Mouse (Mus musculus) lung, adult 2 months (tissue): ENCODE measurements around the gene Polr2f. TPM values are rescaled to one million over a fixed set of nuclear protein-coding genes. Genes with fewer than 3 reads are reported as not detected.

Experiments
- DNase-seq: peaks from one replicate; pipeline ENCODE4 v3.0.0; 2022
- H3K4me1 ChIP-seq: fragments of 200-500 bp; 2 replicates; pipeline ENCODE4 v1.6.1; 2011; ENCODE audit warnings: low read length; ENCODE audit not compliant: control insufficient read depth, insufficient read depth
- H3K4me3 ChIP-seq: fragments of 200-500 bp; replicated peaks from 2 replicates; pipeline ENCODE3; 2011; ENCODE audit warnings: low read depth, mild to moderate bottlenecking, control low read depth, low read length; ENCODE audit errors: extremely low read depth
- CTCF ChIP-seq: fragments of 200-500 bp; IDR thresholded peaks from 2 replicates; pipeline ENCODE4 v1.5.1; 2011; ENCODE audit warnings: mild to moderate bottlenecking, low read length, control low read depth; ENCODE audit not compliant: insufficient read depth
- POLR2A ChIP-seq: fragments of 200-500 bp; IDR thresholded peaks from 2 replicates; pipeline ENCODE4 v1.6.1; 2011; ENCODE audit warnings: low read depth, mild to moderate bottlenecking, control low read depth, low read length, borderline replicate concordance; ENCODE audit errors: extremely low read depth
- WGBS: fragments of 180-500 bp; shearing (Covaris S2); methylation state at CpG from one replicate; pipeline ENCODE4 v1.1.7; 2018; 5-methylcytosine and 5-hydroxymethylcytosine counted together
- polyA plus RNA-seq: library from polyadenylated mRNA; depleted of rRNA; stranded (reverse); fragments of >200 nt; gene quantifications from 2 replicates; pipeline ENCODE4 v1.2.3, GENCODE M21; 2012; rRNA removed

The Polr2f gene
- polyA plus RNA-seq = 35.2 and 38.9 TPM in 2 replicates

DNA sequence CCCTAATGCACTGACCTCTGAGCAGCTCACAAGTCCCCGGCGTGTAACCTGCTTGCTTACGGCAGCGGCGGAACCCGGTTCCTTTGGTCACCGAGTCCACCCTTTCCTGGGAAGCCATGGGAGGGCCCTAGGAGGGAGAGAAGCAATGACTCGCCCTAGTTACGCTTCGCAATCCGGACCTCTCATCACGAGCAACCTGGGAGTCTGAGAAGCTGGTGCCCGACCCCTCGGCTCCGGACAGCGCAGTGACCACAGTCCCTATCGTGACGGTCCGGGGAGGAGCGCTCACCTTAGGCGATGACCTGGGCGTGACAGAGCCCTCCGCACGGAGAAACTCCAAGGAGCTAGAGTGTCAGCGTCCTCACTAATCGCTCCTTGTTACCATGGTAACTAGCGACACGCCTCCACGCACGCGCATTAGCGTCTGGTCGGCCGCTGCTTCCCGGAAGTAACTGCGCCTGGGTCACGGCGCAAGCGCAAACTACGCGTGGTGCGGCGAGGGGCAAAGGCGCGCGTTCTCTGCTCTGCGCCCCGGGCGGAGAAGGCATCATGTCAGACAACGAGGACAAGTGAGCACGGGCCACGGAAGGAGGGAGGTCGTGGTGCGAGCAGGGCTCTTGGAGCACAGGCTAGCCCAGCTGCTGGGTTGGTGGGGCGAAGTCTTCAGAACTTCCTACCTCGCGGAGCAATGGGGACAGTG is at the start of gene Polr2f, which contains the start of gene 1700088E04Rik:
Polr2f (plus strand) TSS at position 144 of the 700 bp plus-strand sequence.
1700088E04Rik (minus strand) TSS at position 388 of the 700 bp plus-strand sequence.
- TF ChIP-seq CTCF (no peak), POLR2A (peak; percentile 97)
- WGBS = under 1% methylated on average over 57 of the region's 57 CpGs
- peak within 1 kb of the TSS; percentile 98 for H3K4me3 ChIP-seq
- peak; percentile 94 for DNase-seq
- peaks cover 3% of the 10 kb centered on the region for H3K4me1 ChIP-seq

DNA sequence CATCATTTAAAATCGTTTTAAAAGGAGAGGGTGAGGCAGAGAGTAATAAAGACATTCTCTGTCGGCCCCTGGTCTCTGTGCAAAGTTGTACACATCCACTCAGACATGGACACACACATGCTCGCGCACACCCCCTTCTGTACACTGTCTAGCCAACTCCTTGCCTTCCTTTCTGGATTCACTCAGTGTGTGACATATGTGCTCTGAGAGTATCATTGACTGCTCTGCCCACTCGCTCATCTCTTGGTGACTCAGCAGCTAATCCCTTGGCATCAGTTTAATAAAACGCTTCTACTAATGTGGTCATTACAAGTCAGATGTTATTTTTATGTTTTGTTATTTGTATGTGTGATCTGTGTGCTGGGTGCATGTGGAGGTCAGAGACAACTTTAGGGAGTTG is 48.5 kb upstream of the Polr2f start:
- Histone ChIP-seq H3K4me3 (no peak overlapping the region), H3K4me1 (no peaks in the 10 kb centered on the region; the same call in 1 of the 2 replicates)
- 76% methylated on average over 6 of the region's 6 CpGs for WGBS
- TF ChIP-seq CTCF = no peak
- TF ChIP-seq POLR2A = no peak
- no peak for DNase-seq

DNA sequence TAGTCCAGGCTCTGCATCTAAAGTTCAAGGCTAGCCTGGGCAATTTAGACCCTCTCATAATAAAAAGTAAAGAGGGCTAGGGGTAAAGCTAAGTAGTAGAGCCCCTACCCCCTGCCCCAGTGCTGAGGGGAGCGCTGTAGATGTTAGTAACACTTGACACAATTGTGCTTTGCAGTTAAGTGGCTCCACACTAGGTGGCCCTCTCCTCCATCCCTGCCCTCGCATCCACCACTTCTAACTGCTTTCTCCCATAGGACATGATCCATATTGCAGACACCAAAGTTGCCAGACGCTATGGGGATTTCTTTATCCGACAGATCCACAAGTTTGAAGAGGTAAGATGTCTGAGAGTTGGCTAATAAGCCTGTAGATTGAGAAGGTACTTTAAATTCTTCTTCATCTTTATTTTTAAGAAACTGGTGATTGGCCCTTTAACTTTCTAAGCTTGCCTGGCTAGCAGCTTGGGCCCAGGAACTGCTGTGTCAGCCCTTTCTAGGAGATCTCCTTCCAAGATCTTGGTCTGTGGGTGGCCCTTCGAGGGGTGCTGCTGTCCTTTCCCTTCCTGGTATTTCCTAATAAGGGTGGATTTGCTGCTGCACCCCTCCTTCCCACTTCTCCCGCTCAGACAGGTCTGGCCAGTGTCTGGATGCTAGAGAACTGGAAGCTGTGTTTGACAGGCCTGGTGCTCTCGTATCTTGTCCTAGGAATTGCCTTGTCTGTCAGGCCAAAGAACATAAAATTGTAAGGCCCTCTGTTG is 47.5 kb upstream of the Polr2f start:
- Histone ChIP-seq H3K4me1 (peaks cover 9% of the 10 kb centered on the region), H3K4me3 (no peak overlapping the region)
- TF ChIP-seq POLR2A = no peak
- TF ChIP-seq CTCF = peak; percentile 87
- no peak for DNase-seq
- WGBS = 43% methylated on average over 7 of the region's 7 CpGs

DNA sequence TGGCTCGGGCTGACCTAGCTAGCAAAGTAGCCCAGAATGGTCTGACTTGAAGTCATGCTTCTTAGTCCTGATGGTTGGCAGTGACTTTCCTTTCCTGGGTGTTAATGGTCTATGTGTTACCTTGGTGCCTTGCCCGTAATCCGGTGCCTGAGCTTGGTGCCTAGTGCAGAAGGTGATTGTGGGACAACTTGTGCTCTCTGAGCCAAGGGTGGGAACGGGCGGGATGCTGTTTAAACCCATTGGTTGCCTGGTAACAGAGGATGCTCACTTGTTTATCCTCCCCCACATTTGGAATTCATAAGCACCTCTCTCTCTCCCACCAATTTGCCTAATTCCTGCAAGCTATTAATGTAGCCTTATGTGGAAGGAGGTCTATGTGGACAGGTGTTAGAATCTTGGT is 45.3 kb upstream of the Polr2f start:
- Histone ChIP-seq H3K4me1 (peaks cover 18% of the 10 kb centered on the region), H3K4me3 (no peak overlapping the region)
- TF ChIP-seq POLR2A = no peak
- no peak for TF ChIP-seq CTCF
- WGBS = 77% methylated on average over 5 of the region's 5 CpGs
- no peak for DNase-seq

DNA sequence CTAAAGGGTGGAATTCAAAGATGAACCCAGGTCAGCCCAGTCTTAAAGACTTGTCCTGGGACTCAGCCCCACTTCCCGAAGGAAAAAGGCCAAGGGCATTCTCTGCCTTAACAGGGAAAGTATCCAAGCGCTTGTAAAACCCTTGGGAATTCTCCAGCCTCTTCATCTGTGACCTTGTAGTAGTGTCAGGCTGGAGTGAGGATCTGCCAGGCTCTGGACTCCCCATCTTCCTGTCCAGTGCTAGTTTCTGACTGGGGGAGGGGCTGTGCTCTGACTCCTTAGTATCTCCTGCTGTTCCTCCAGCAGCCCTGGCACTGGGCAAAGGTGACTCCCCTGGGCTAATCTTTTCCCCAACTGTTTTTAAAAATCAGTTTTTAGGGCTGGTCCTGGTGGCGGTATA is 44.3 kb upstream of the Polr2f start:
- H3K4me3 ChIP-seq = no peak overlapping the region

DNA sequence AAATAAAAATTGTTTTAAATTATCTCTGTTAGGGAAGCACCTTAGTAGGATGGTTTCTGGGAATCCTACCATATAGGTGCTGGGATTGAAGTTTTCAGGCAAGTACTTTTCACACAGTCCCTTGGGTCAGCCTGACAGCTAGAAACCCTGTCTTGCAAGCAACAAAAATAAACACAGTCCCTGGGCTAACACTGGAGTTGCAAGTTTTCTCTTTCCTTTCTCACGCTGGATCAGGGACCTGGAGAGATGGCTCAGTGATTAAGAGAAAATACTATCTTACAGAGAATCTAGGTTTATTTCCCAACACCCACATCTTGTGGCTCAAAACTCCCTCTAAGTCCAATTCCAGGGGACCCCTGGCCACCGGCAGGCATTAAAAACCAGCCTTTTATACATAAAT is 43.7 kb upstream of the Polr2f start:
- Histone ChIP-seq H3K4me3 (no peak overlapping the region), H3K4me1 (peaks cover 18% of the 10 kb centered on the region)
- no peak for DNase-seq
- WGBS = 29% methylated on average over 2 of the region's 2 CpGs
- no peak for TF ChIP-seq POLR2A
- no peak for TF ChIP-seq CTCF

More for the DNA sequence above, 44.3 kb upstream of the Polr2f start:
- H3K4me1 ChIP-seq = peaks cover 18% of the 10 kb centered on the region
- TF ChIP-seq CTCF = no peak
- TF ChIP-seq POLR2A = no peak
- DNase-seq = no peak
- WGBS = 56% methylated on average over 3 of the region's 3 CpGs

DNA sequence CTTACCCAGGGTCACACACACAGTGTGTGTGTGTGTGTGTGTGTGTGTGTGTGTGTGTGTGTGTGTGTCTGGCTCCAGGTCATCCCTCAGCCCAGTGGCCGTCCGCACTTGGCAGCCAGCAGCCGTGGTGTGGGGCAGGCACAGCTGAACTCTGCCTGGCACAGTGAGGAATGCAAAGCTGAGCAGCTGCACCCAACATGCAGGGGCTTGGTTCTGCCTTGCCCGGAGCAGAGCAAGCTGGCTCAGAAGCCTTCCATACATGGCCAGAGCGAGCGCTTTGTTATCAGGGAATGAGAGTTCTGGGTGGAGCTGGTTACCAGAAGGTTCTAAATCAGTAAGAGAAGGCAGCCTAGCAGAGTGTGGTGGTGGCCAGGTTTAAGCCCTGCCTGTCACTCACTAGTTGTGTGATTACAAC is 43.2 kb upstream of the Polr2f start:
- TF ChIP-seq POLR2A (no peak), CTCF (no peak)
- Histone ChIP-seq H3K4me3 (no peak overlapping the region), H3K4me1 (peaks cover 18% of the 10 kb centered on the region)
- 23% methylated on average over 6 of the region's 6 CpGs for WGBS
- DNase-seq = no peak

DNA sequence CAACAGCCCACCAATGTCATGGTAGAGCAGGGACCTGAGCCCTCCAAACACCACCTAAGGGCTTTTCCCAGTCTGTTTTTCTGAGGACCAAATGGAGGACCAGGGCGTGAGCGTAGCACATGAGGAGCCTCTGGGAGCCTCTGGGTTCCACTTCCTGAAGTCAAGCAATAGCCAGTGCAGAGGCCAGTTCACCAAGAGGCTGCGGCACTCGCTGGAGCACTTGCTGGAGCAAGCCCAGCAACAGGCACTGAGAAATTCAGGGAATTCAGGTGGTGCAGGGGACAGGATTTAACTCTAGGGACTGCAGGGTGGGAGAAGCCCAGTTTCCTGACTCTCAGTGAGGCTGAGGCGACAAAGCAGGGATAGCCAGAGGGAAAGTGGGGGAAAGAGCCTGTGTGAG is 42.6 kb upstream of the Polr2f start:
- 42% methylated on average over 5 of the region's 5 CpGs for WGBS
- DNase-seq = no peak
- TF ChIP-seq POLR2A = no peak
- no peak for TF ChIP-seq CTCF
- Histone ChIP-seq H3K4me1 (peaks cover 18% of the 10 kb centered on the region), H3K4me3 (no peak overlapping the region)

DNA sequence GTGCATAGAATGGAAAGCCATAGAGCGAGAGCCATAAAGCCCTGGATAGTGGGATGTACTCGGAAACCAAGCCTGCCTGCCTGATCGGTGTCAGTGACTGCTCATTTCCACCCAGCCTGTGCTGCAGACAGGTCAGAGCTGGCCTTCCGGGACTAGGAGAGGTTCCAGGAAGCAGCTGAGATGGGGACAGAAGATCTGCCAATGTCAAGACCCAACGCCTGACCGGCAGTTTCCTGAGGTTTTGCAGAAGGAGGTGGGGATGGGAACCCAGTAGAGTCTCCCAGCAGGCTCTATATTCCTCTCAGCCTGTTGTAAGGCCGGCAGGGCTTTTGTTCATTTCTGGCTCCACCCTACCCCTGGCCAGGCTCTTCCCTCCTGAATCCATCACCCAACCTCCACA is 41.9 kb upstream of the Polr2f start:
- DNase-seq = no peak
- Histone ChIP-seq H3K4me3 (no peak overlapping the region), H3K4me1 (peaks cover 18% of the 10 kb centered on the region)
- TF ChIP-seq POLR2A (peak; percentile 10; the same call in 1 of the 2 replicates), CTCF (no peak)
- 31% methylated on average over 7 of the region's 7 CpGs for WGBS
